Mouse (Mus musculus): ENCODE measurements at regions not wholly inside any gene's neighbourhood (a gene's known extent, or its start where the extent isn't known, plus 50 kb on each side); places are given as distances from the start of the nearest gene placed in this dataset.

DNA sequence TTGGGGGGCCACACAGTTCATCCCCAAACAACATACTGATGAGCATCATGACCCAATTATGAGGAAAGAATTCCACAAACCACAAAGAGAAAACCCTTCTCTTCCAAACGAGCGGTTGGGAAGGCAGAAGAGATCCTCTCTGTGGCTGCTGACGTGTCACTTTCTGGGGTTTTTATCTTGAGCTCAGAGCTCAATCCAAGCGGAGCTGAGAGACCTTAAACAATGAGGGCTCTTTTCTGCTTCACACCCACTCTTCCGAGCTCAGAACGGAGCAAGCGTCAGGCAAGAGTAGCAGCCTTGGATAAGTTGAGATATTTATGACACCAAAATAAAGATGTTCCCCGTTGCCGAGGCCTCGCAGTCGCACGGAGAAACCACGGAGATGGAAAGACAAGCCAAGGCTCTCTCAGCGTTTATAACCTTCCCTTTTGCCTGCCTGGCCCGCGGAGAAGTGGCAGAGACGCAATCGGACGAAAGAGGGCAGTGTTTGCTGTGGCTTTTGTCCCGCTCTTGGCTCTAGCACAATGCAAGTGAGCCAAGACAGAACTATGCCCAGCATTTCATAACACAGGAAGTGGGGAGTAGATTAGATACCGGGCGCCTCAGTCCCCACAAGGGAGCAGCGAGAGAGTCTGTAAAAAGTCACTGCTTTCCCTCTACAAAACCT, 100.7 kb downstream of the Chic2 start:
- peak; percentile 85 to 87 for DNase-seq

GRCm38 (mm10) chr5:74941426-74941825, 103.1 kb downstream of the Chic2 start:
- peak; percentile 38 to 39 for DNase-seq

- peak; percentile 22 to 35 for DNase-seq
Observed at GRCm38 (mm10) chr5:74937416-74937940, 107.1 kb downstream of the Chic2 start.

- no peak for DNase-seq
Observed at GRCm38 (mm10) chr5:74936087-74936486, 108.5 kb downstream of the Chic2 start.

- DNase-seq = no peak
Observed at GRCm38 (mm10) chr5:74935676-74936075, 108.9 kb downstream of the Chic2 start.

DNA sequence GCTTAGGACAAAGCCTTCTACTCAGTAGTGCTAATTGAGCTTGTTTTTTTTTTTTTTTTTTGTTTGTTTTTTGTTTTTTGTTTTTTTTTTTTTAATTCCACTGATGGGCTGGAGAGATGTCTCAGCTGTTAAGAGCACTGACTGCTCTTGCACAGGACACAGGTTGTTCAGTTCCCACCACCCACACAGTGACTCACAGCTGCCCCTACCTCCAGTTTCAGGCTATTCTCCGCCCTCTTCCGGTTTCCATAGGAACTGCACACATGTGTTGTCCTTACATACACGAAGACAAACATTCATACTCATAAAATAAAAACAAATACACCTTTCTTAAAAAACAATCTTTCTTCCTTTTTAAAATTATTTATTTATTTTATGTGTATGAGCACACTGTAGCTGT, 111.3 kb downstream of the Chic2 start:
- no peak for DNase-seq

GRCm38 (mm10) chr5:74932206-74932605, 112.4 kb downstream of the Chic2 start:
- no peak for DNase-seq

DNA sequence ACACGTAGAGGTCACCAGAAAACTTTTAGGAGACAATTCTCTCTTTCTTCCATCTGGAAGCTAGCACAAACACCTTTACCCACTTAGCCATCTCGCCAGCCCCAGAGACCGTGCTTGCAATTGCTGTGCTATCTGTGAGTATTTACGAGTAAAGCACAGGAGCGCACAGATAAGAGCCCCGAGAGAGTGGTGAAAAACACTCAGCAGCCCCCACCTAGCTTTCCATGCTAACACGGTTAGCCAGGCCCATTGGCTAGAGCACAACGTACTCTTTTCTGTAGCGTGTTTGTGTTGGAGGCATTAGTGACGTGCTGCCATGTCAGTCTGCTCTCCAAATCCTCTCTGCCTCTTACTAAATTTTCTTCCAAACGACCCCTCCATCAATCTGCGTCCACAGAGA, 112.8 kb downstream of the Chic2 start:
- no peak for DNase-seq

- DNase-seq = no peak
Observed at GRCm38 (mm10) chr5:74927543-74927942, 117.0 kb downstream of the Chic2 start.

- DNase-seq = no peak
Observed at GRCm38 (mm10) chr5:74925769-74926168, 118.8 kb downstream of the Chic2 start.

DNA sequence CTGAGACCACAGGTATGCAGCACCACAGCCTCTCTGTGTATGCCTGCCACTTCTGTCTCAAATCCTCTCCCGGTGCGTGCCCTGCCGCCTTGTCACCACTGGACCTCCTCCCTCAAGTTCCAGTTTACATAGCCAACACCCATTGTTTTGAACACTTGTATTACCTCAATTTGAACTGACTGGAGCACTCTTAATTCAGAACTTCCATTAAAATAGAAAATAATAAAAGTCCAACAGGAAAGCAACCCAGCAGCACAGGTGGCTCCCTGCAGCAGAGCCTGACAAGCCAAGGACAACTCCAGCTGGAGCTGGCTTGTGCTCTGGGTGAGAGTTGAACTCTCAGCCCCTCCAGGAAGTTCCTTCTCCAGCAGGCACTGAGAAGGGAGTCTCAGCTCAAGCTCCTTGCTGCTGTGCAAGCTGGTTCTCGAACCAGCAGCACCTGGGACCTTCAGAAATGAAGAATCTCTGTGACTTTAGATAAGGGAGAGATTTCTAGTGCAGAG, 120.5 kb downstream of the Chic2 start:
- no peak for DNase-seq

DNA sequence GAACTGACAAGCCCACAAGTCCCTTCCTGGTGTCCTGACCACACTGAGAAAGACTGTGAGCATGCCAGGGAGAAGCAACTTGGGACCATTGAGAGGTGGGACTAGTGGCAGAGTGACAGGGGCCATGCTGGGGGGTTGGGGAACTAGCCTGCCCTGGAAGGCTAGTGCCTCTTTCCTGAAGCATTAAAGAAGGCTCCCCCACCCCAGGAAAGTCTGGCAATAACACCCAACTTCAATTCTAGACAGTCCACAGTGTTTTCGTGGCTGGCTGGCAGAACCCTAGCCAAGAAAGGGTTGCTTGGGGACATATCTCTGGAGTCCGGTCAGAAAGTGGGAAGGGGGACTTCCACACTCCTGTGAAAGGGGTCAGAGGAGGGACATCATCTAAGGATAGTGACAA, 121.2 kb downstream of the Chic2 start:
- DNase-seq = no peak

GRCm38 (mm10) chr5:74922881-74923280, 121.7 kb downstream of the Chic2 start:
- no peak for DNase-seq

DNA sequence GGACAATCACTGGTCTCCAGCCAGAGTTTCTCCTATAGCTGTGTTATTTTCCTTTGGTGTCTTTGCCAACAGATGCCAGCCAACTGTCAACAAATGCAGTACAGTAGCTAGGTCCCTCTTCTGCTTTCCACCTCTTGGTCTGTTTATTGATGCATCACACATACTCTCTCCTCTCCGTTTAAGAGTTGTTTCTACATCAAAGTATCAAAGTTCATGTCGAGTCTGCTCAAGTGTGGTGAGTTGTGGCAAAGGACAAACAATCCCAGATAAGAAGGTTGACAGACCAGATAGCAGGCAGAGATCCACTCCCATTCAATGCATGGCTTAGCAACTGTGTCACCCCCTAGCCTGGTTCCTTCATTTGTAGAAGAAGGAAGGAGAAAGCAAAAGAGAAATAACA, 123.6 kb downstream of the Chic2 start:
- no peak for DNase-seq

DNA sequence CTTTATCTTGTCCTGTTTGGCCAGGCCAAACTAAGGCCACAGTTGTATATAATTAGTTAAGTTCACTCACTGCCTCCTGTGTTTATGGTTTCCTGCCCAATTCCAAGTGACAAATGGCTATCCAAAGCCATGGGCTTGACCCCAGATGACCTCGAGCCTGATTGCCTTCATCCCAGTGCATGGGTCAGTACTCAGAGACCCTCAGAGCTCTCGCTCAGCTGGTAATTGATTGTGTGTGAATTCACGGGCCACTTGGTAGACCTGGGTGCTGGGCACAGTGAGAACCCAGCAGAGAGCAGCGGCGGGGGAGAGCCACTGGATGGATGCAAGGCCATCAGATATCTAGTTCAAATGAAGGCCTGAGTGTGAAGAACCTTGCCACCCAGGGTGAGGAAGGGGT, 124.1 kb downstream of the Chic2 start:
- DNase-seq = no peak

- no peak for DNase-seq
Observed at GRCm38 (mm10) chr5:74905504-74906061, 139.0 kb downstream of the Chic2 start.

- DNase-seq = no peak
Observed at GRCm38 (mm10) chr5:74904927-74905503, 139.6 kb downstream of the Chic2 start.

- no peak for DNase-seq
Observed at GRCm38 (mm10) chr5:74904327-74904726, 140.2 kb downstream of the Chic2 start.

DNA sequence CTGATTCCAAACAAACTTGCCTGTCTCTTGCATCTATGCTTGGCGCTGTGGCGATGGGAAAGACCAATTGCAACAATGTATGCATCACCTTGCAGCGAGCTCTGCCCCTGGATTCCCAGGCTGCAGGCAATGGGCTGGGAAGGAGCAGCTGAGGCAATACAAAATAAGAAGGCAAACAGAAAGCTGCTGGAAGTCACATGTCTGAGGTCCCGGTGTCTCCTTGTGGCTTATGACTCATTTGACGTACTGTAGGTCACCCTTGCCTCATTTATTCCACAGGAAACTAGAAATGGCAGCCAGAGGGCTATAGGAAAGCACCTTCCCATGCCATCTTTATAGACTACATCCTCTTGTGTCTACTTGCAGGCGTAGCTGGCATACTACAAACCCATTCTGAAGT, 140.9 kb downstream of the Chic2 start:
- no peak for DNase-seq

GRCm38 (mm10) chr5:74897133-74897532, 147.4 kb downstream of the Chic2 start:
- DNase-seq = no peak

GRCm38 (mm10) chr5:74893276-74893675, 151.3 kb downstream of the Chic2 start:
- no peak for DNase-seq

GRCm38 (mm10) chr5:74891541-74891940, 153.0 kb downstream of the Chic2 start:
- DNase-seq = no peak

GRCm38 (mm10) chr5:74888934-74889333, 155.6 kb downstream of the Chic2 start:
- DNase-seq = no peak

DNA sequence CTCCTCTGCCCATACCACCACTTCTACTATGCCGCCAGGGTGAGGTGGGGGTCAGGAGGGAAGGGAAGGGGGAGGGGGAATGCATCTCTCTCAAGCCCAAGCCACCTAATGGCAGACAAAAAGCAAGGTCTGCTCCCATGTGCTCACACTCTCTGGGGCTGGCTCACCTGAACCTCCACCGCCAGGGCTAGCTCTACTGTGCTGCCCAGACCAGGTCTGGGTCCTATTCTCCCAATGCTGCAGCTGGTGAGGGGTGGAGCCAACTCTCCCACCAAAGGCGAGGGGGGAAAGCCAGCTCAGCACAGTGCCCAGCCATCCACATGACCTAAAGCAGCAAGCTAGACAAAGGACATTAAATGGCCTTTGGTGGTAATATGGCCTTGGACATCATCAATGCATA, 158.6 kb downstream of the Chic2 start:
- DNase-seq = no peak
